Mouse (Mus musculus) bone marrow macrophage, adult 2 months (primary cell): ENCODE measurements around the gene Nup205.

Source experiments
- CTCF ChIP-seq: IDR thresholded peaks from 2 replicates; pipeline ENCODE4 v1.5.1; 2012; ENCODE audit warnings: low read depth, mild to moderate bottlenecking, low read length, moderate library complexity
- POLR2A ChIP-seq: IDR thresholded peaks from 2 replicates; pipeline ENCODE4 v1.6.1; 2012; ENCODE audit warnings: mild to moderate bottlenecking, low read depth, low read length, borderline replicate concordance

DNA sequence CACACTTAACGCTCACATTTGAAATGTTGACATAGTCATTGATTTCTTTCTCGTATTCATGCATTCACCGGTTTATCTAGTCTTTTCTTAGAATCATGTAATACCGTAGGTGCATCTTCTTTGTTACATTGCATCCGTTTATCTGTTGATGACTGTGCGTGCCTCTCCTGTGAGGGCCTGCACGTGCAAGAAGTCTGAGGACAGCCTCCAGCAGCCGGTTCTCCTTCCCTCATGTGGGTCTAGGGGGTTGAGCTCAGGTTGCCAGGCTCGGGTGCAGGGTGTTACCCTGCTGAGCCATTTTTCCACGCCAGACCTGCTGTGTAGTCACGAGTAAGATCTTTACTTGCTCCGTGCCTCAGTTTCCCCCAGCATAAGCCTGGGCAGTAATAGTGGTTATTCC, 77.8 kb downstream of the Nup205 start:
- no peak for TF ChIP-seq CTCF
- no peak for TF ChIP-seq POLR2A
